Mouse (Mus musculus): ENCODE results near the gene Asb14. TPM values are rescaled to one million over a fixed set of nuclear protein-coding genes. Genes with fewer than 3 reads are reported as not detected.

The Asb14 gene
- 0.23 and 0.24 TPM in 2 replicates for polyA plus RNA-seq (2014; fragmentation: Nextera tagmentation; extraction: Ambion mirVana)

- Histone ChIP-seq H3K4me3 (ENCODE audit: low read depth, low read length) (no peak within 1 kb of the TSS), H3K36me3 (ENCODE audit: control insufficient read depth, insufficient read depth, low read length) (no peaks in the 10 kb centered on the region), H3K27ac (ENCODE audit: low read depth, low read length) (no peak within 1 kb of the TSS), H3K27me3 (ENCODE audit: control insufficient read depth, insufficient read depth, low read length) (no peaks in the 10 kb centered on the region), H3K9ac (replicated peaks; ENCODE audit: low read depth, low read length) (no peak within 1 kb of the TSS), H3K4me1 (ENCODE audit: control insufficient read depth, insufficient read depth, low read length) (no peaks in the 10 kb centered on the region), H3K9me3 (ENCODE audit: control insufficient read depth, low read length) (no peaks in the 10 kb centered on the region), H3K4me2 (ENCODE audit: low read depth, low read length) (no peak within 1 kb of the TSS)
- 95% methylated on average over 4 of the region's 4 CpGs for WGBS
- no peak for ATAC-seq (ENCODE audit: low read depth)
Observed at GRCm38 (mm10) chr14:26894392-26894791, at the start of gene Asb14. Asb14 (plus strand) TSS chr14:26894557.

GRCm38 (mm10) chr14:26853053-26853452, 41.3 kb upstream of the Asb14 start:
- no peak overlapping the region for H3K4me2 ChIP-seq (ENCODE audit: low read depth, low read length)
- H3K4me3 ChIP-seq (ENCODE audit: low read depth, low read length): no peak overlapping the region
- H3K27me3 ChIP-seq (ENCODE audit: control insufficient read depth, insufficient read depth, low read length): no peaks in the 10 kb centered on the region
- 82% methylated on average over 8 of the region's 8 CpGs for WGBS
- no peak for ATAC-seq (ENCODE audit: low read depth)
- H3K27ac ChIP-seq (ENCODE audit: low read depth, low read length): no peak overlapping the region
- no peaks in the 10 kb centered on the region for H3K36me3 ChIP-seq (ENCODE audit: control insufficient read depth, insufficient read depth, low read length)
- H3K9me3 ChIP-seq (ENCODE audit: control insufficient read depth, low read length): no peaks in the 10 kb centered on the region
- no peaks in the 10 kb centered on the region for H3K4me1 ChIP-seq (ENCODE audit: control insufficient read depth, insufficient read depth, low read length)
- no peak overlapping the region for H3K9ac ChIP-seq (replicated peaks; ENCODE audit: low read depth, low read length)

GRCm38 (mm10) chr14:26854066-26854465, 40.3 kb upstream of the Asb14 start:
- 82% methylated on average over 2 of the region's 2 CpGs for WGBS
- no peak for ATAC-seq (ENCODE audit: low read depth)

GRCm38 (mm10) chr14:26858364-26858763, 36.0 kb upstream of the Asb14 start:
- no peak overlapping the region for H3K27ac ChIP-seq (ENCODE audit: low read depth, low read length)
- no peak overlapping the region for H3K4me2 ChIP-seq (ENCODE audit: low read depth, low read length)
- no peaks in the 10 kb centered on the region for H3K4me1 ChIP-seq (ENCODE audit: control insufficient read depth, insufficient read depth, low read length)
- H3K36me3 ChIP-seq (ENCODE audit: control insufficient read depth, insufficient read depth, low read length): no peaks in the 10 kb centered on the region
- no peak overlapping the region for H3K4me3 ChIP-seq (ENCODE audit: low read depth, low read length)
- no peaks in the 10 kb centered on the region for H3K27me3 ChIP-seq (ENCODE audit: control insufficient read depth, insufficient read depth, low read length)
- no peak for ATAC-seq (ENCODE audit: low read depth)
- no peaks in the 10 kb centered on the region for H3K9me3 ChIP-seq (ENCODE audit: control insufficient read depth, low read length)
- WGBS: 83% methylated on average over 2 of the region's 2 CpGs
- no peak overlapping the region for H3K9ac ChIP-seq (replicated peaks; ENCODE audit: low read depth, low read length)

More at GRCm38 (mm10) chr14:26854066-26854465, 40.3 kb upstream of the Asb14 start:
- Histone ChIP-seq H3K27ac (ENCODE audit: low read depth, low read length) (no peak overlapping the region), H3K4me3 (ENCODE audit: low read depth, low read length) (no peak overlapping the region), H3K9ac (replicated peaks; ENCODE audit: low read depth, low read length) (no peak overlapping the region), H3K4me2 (ENCODE audit: low read depth, low read length) (no peak overlapping the region), H3K36me3 (ENCODE audit: control insufficient read depth, insufficient read depth, low read length) (no peaks in the 10 kb centered on the region), H3K9me3 (ENCODE audit: control insufficient read depth, low read length) (no peaks in the 10 kb centered on the region), H3K4me1 (ENCODE audit: control insufficient read depth, insufficient read depth, low read length) (no peaks in the 10 kb centered on the region), H3K27me3 (ENCODE audit: control insufficient read depth, insufficient read depth, low read length) (no peaks in the 10 kb centered on the region)

GRCm38 (mm10) chr14:26859024-26859423, 35.3 kb upstream of the Asb14 start:
- Histone ChIP-seq H3K27me3 (ENCODE audit: control insufficient read depth, insufficient read depth, low read length) (no peaks in the 10 kb centered on the region), H3K4me1 (ENCODE audit: control insufficient read depth, insufficient read depth, low read length) (no peaks in the 10 kb centered on the region), H3K9me3 (ENCODE audit: control insufficient read depth, low read length) (no peaks in the 10 kb centered on the region), H3K9ac (replicated peaks; ENCODE audit: low read depth, low read length) (no peak overlapping the region), H3K4me2 (ENCODE audit: low read depth, low read length) (no peak overlapping the region), H3K36me3 (ENCODE audit: control insufficient read depth, insufficient read depth, low read length) (no peaks in the 10 kb centered on the region), H3K27ac (ENCODE audit: low read depth, low read length) (no peak overlapping the region), H3K4me3 (ENCODE audit: low read depth, low read length) (no peak overlapping the region)
- 94% methylated on average over 3 of the region's 3 CpGs for WGBS
- no peak for ATAC-seq (ENCODE audit: low read depth)

- no peak overlapping the region for H3K9ac ChIP-seq (replicated peaks; ENCODE audit: low read depth, low read length)
- no peak for ATAC-seq (ENCODE audit: low read depth)
- H3K4me1 ChIP-seq (ENCODE audit: control insufficient read depth, insufficient read depth, low read length): no peaks in the 10 kb centered on the region
- H3K36me3 ChIP-seq (ENCODE audit: control insufficient read depth, insufficient read depth, low read length): no peaks in the 10 kb centered on the region
- H3K27me3 ChIP-seq (ENCODE audit: control insufficient read depth, insufficient read depth, low read length): no peaks in the 10 kb centered on the region
- WGBS: 70% methylated on average over 9 of the region's 9 CpGs
- H3K4me2 ChIP-seq (ENCODE audit: low read depth, low read length): no peak overlapping the region
- no peak overlapping the region for H3K27ac ChIP-seq (ENCODE audit: low read depth, low read length)
- H3K4me3 ChIP-seq (ENCODE audit: low read depth, low read length): no peak overlapping the region
- no peaks in the 10 kb centered on the region for H3K9me3 ChIP-seq (ENCODE audit: control insufficient read depth, low read length)
Observed at GRCm38 (mm10) chr14:26867356-26867755, 27.0 kb upstream of the Asb14 start.

GRCm38 (mm10) chr14:26868299-26868698, 26.1 kb upstream of the Asb14 start:
- Histone ChIP-seq H3K9me3 (ENCODE audit: control insufficient read depth, low read length) (no peaks in the 10 kb centered on the region), H3K27me3 (ENCODE audit: control insufficient read depth, insufficient read depth, low read length) (no peaks in the 10 kb centered on the region), H3K27ac (ENCODE audit: low read depth, low read length) (no peak overlapping the region), H3K36me3 (ENCODE audit: control insufficient read depth, insufficient read depth, low read length) (no peaks in the 10 kb centered on the region), H3K9ac (replicated peaks; ENCODE audit: low read depth, low read length) (no peak overlapping the region), H3K4me3 (ENCODE audit: low read depth, low read length) (no peak overlapping the region), H3K4me2 (ENCODE audit: low read depth, low read length) (no peak overlapping the region), H3K4me1 (ENCODE audit: control insufficient read depth, insufficient read depth, low read length) (no peaks in the 10 kb centered on the region)
- no peak for ATAC-seq (ENCODE audit: low read depth)
- 77% methylated on average over 5 of the region's 5 CpGs for WGBS

GRCm38 (mm10) chr14:26878756-26879155, 15.6 kb upstream of the Asb14 start:
- H3K36me3 ChIP-seq (ENCODE audit: control insufficient read depth, insufficient read depth, low read length): no peaks in the 10 kb centered on the region
- H3K9ac ChIP-seq (replicated peaks; ENCODE audit: low read depth, low read length): no peak overlapping the region
- no peak overlapping the region for H3K27ac ChIP-seq (ENCODE audit: low read depth, low read length)
- ATAC-seq (ENCODE audit: low read depth): no peak
- no peak overlapping the region for H3K4me3 ChIP-seq (ENCODE audit: low read depth, low read length)
- H3K27me3 ChIP-seq (ENCODE audit: control insufficient read depth, insufficient read depth, low read length): no peaks in the 10 kb centered on the region
- WGBS: 68% methylated on average over 4 of the region's 4 CpGs
- H3K4me2 ChIP-seq (ENCODE audit: low read depth, low read length): no peak overlapping the region
- no peaks in the 10 kb centered on the region for H3K9me3 ChIP-seq (ENCODE audit: control insufficient read depth, low read length)
- no peaks in the 10 kb centered on the region for H3K4me1 ChIP-seq (ENCODE audit: control insufficient read depth, insufficient read depth, low read length)

- ATAC-seq (ENCODE audit: low read depth): no peak
- Histone ChIP-seq H3K9me3 (ENCODE audit: control insufficient read depth, low read length) (no peaks in the 10 kb centered on the region), H3K4me1 (ENCODE audit: control insufficient read depth, insufficient read depth, low read length) (no peaks in the 10 kb centered on the region), H3K27me3 (ENCODE audit: control insufficient read depth, insufficient read depth, low read length) (no peaks in the 10 kb centered on the region), H3K36me3 (ENCODE audit: control insufficient read depth, insufficient read depth, low read length) (no peaks in the 10 kb centered on the region), H3K9ac (replicated peaks; ENCODE audit: low read depth, low read length) (no peak overlapping the region), H3K4me2 (ENCODE audit: low read depth, low read length) (no peak overlapping the region), H3K4me3 (ENCODE audit: low read depth, low read length) (no peak overlapping the region), H3K27ac (ENCODE audit: low read depth, low read length) (no peak overlapping the region)
- WGBS: 74% methylated on average over 2 of the region's 2 CpGs
Observed at GRCm38 (mm10) chr14:26879976-26880375, 14.4 kb upstream of the Asb14 start.

- no peaks in the 10 kb centered on the region for H3K27me3 ChIP-seq (ENCODE audit: control insufficient read depth, insufficient read depth, low read length)
- no peak overlapping the region for H3K4me2 ChIP-seq (ENCODE audit: low read depth, low read length)
- H3K9me3 ChIP-seq (ENCODE audit: control insufficient read depth, low read length): no peaks in the 10 kb centered on the region
- H3K27ac ChIP-seq (ENCODE audit: low read depth, low read length): no peak overlapping the region
- no peak for ATAC-seq (ENCODE audit: low read depth)
- no peaks in the 10 kb centered on the region for H3K4me1 ChIP-seq (ENCODE audit: control insufficient read depth, insufficient read depth, low read length)
- 91% methylated on average over 5 of the region's 5 CpGs for WGBS
- H3K36me3 ChIP-seq (ENCODE audit: control insufficient read depth, insufficient read depth, low read length): no peaks in the 10 kb centered on the region
- H3K4me3 ChIP-seq (ENCODE audit: low read depth, low read length): no peak overlapping the region
- no peak overlapping the region for H3K9ac ChIP-seq (replicated peaks; ENCODE audit: low read depth, low read length)
Observed at GRCm38 (mm10) chr14:26881700-26882099, 12.7 kb upstream of the Asb14 start.
